Mouse (Mus musculus) testis, adult 2 months (tissue): ENCODE data around the gene Manba.

Source experiments
- CTCF ChIP-seq: fragments of 200-500 bp; IDR thresholded peaks from 2 replicates; pipeline ENCODE4 v1.5.1; 2012; ENCODE audit warnings: low read depth, mild to moderate bottlenecking, inconsistent platforms, low read length, moderate library complexity; ENCODE audit not compliant: control insufficient read depth, insufficient read depth, insufficient replicate concordance
- POLR2A ChIP-seq: fragments of 200-500 bp; IDR thresholded peaks from 2 replicates; pipeline ENCODE4 v1.6.1; 2012; ENCODE audit warnings: low read depth, mild to moderate bottlenecking, inconsistent platforms, low read length, moderate library complexity; ENCODE audit not compliant: control insufficient read depth

DNA sequence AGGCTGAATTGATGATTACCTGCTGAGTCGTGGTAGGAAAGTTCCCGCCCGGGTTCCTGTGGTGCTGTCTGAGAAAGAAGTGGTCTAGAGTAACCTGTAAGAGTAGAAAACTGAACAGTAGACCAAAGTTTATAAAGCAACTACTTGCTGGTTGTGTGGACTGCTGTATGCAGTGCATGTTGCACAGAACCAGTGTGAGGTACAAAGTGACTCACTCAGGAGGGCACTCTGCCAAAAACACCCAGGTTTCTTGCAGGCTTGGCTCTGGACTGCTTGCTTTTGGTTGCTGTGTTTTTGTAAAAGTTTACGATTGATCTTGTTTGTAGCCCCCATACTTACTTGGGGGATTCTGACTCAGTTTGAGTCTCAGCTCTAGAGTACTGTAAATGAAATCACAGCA, 15.4 kb upstream of the Manba start:
- TF ChIP-seq POLR2A (no peak), CTCF (no peak)
